Mouse (Mus musculus): ENCODE measurements around the gene Cabp4. TPM values are rescaled to one million over a fixed set of nuclear protein-coding genes. Genes with fewer than 3 reads are reported as not detected.

Gene Cabp4
- 0.28 and 0.41 TPM in 2 replicates for polyA plus RNA-seq (2015; fragmentation: Nextera tagmentation; extraction: Ambion mirVana)

DNA sequence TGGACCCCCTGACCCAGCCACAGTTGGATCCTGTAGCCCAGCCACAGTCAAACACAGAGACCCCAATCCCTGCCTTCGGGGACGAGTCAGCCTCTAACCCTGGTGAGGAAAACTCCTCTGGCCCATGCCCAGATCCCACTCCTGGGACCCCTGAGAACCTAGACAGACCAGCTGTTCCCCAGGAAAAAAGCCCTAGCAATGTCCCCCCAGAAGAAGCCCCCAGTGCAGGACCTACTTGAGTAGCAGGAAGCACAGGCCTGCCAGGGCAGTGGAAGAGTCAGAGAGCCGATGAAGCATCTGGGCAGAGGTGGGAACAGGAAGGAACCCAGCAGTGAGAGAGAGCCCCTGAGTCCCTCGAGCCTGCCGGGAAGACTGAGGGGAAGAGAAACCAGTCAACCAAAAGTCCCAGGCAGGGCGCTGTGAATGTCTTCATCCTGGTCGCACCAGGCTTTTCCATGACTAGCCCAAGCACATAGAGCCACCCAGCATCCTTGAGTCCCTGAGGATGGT, at the start of gene Cabp4:
Gene Cabp4 (minus strand): TSS at position 275 of the 510 bp plus-strand sequence.

DNA sequence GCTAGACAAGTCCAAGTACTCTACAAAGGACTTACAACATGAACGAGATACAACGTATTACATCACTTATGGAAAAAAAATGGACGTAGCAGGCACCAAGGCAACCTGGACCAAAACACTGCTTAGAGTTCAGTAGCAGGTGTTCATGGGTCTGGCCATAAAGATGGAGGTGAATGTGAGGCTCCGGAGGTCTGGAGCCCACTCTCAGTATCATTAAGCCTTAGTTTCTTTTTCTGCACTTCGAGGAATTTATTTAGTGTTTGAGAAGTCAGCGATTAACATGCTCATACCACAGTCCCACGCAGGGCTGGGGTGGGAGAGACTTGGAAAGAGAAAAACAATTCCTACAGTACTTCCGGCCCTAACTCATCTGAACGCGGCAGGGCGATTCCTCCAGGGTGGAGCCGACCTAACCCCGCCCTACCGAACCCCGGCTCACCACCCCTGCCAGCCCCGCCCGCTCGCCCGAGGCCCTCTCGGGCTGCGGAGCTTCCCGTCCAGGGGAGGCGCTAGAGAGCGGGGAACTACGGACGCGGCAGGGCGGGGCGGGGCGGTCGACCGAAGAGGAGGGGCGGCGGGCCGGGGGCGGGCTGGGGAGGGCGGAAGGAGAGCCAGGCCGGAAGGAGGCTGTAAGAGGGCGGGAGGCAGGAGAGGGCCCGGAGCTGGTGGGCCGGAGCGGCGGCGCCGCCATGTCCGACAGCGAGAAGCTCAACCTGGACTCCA, 47.9 kb upstream of the Cabp4 start, which contains the start of gene Ppp1ca:
Gene Ppp1ca (plus strand): TSS at position 538 of the 723 bp plus-strand sequence.

DNA sequence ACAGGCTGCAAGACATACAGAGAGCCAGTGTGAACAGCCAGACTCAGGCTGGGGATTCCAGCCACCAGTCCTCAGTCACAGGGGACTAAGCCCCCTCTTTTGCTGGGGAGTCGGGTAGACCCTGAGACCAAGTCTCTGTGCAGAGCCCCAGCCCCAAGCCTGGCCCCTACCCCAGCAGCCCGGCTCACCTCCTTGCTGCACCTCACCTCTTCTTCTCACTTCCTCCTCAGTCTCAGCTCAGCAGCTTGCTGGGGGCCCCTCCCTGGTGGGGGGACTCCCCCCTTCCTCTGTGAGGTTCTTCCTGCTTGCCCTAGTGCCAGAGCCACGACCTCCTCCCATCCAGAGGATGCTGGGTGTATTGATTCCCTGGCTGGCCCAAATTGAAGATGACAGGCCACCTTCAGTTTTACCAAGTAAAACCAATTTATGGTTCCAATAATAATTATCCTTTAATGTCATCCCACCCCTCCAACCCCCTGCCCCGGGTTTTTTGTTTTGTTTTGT, 47.0 kb upstream of the Cabp4 start, which contains the start of gene Tbc1d10c:
Gene Tbc1d10c (minus strand): TSS at position 454 of the 504 bp plus-strand sequence.

DNA sequence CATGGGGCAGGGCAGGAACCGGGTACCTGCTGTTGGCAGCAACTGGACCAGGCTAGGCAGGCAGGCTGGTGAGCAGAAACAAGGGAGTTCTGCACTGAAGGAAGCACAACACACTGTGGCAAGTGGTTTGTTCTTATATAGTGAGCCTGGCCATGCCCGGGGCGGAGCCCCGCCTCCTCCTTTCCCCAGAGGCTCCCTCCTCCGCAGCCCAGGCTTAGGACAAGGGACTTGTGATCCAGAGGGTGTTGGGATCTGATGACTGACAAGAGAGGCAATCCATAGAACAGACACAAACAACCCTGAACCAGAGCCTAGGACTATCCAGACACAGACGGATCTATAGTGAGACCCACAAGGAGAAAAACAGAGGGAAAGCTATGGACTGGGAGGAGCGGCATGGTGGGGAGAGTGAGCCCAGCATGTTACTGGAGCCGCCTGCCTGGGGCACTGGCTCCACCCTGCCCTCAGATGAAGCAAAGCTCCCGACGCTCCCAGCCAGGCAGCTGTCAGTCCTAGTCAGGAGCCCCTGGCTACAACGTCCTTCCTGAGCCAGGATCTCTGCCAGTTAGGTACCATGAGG, 31.6 kb upstream of the Cabp4 start, which contains the start of gene Carns1:
Gene Carns1 (minus strand): TSS at position 112 of the 580 bp plus-strand sequence.

GRCm38 (mm10) chr19:4162646-4163542, 19.1 kb upstream of the Cabp4 start, which contains the start of gene Rps6kb2:
Rps6kb2 (minus strand) TSS chr19:4163354.

DNA sequence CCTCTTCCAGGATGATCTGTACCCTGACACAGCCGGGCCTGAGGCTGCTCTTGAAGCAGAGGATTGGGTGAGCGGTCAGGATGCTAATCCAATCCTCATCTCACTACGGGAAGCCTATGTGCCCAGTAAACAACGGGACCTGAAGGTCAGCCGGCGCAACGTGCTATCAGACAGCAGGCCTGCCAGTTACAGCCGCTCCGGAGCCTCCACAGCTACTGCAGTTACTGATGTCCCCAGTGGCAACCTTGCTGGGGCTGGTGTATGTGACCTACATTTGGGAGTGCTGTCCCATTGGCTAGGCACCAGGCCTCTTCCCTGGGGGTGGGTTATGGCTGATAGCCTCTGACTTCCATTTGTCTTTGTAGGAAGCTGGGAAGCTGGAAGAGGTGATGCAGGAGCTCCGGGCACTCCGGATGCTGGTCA, 9.4 kb upstream of the Cabp4 start, which contains the start of gene Ptprcap:
Gene Ptprcap (plus strand): TSS at position 373 of the 423 bp plus-strand sequence.

GRCm38 (mm10) chr19:4148491-4148806, 4.6 kb upstream of the Cabp4 start, which contains the start of gene Coro1b:
Coro1b (plus strand) TSS chr19:4148619.

GRCm38 (mm10) chr19:4139446-4139845, 4.4 kb downstream of the Cabp4 start, which contains the start of gene Gpr152:
Gpr152 (plus strand) TSS chr19:4139787.

GRCm38 (mm10) chr19:4125741-4126696, 17.8 kb downstream of the Cabp4 start, which contains the start of gene Aip:
Aip (minus strand) TSS chr19:4125858.

DNA sequence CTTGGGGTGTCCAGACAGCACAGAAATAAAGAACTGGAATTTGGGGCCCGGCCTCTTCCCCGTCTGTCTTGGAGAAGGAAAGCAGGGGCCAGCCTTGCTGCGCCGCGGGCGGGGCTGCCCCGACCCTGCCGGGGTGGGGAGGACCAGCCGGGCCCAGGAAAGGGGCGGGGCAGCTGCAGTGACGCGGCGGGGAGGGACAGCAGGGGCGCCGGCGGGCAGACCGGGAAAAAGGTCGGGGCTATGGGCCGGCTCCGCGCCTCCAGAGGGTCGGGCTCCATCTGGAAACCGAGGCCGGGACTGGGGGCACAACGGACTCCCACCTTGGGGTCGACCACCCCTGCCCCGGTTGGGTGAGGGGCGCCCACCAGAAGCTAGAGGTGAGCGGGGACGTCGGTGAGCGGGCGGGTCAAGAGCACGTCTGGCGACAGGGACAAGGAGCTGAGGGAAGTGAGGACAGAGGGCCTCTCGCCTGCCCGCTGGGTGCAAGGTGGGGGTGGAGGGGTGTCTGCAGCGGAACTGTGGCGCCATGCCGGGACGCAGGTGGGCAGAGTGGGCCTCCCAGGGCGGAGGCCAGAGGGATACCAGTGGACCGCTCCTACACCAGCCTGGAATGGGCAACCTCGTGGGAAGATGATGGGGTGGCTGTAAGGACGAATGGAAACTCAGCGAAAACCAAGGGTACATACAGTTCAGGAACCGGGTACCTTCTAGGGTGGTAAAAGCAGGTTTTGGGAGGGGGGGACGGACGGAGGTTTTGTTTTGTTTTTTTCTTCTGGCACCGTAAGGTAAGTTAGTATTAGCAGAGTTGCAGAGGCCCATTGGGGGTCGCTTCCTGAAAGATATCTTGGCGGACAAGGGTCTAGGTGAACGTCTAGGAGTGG, 43.8 kb downstream of the Cabp4 start, which contains the start of gene Pitpnm1:
Gene Pitpnm1 (plus strand): TSS at position 162 of the 881 bp plus-strand sequence.

GRCm38 (mm10) chr19:4096642-4097440, 47.0 kb downstream of the Cabp4 start, which contains the start of gene Cdk2ap2:
Cdk2ap2 (plus strand) TSS chr19:4097182.

Other genes with a start within 250 kb of the Cabp4 start
- 18.2 and 23.2 TPM in 2 replicates for gene Tcirg1, start 236.9 kb downstream of the Cabp4 start, polyA plus RNA-seq (2015; fragmentation: Nextera tagmentation; extraction: Ambion mirVana)
- gene Ndufs8, start 231.3 kb downstream of the Cabp4 start, polyA plus RNA-seq (2015; fragmentation: Nextera tagmentation; extraction: Ambion mirVana) = 279 and 309 TPM in 2 replicates
- 3.3 and 8.6 TPM in 2 replicates for gene Aldh3b1, start 214.2 kb downstream of the Cabp4 start, polyA plus RNA-seq (2015; fragmentation: Nextera tagmentation; extraction: Ambion mirVana)
- 21.7 and 32.0 TPM in 2 replicates for gene Unc93b1, start 208.8 kb downstream of the Cabp4 start, polyA plus RNA-seq (2015; fragmentation: Nextera tagmentation; extraction: Ambion mirVana)
- 0.29 and 0.30 TPM in 2 replicates for gene Aldh3b3, start 185.4 kb downstream of the Cabp4 start, polyA plus RNA-seq (2015; fragmentation: Nextera tagmentation; extraction: Ambion mirVana)
- gene Aldh3b2, start 171.7 kb downstream of the Cabp4 start, polyA plus RNA-seq (2015; fragmentation: Nextera tagmentation; extraction: Ambion mirVana) = 122 and 144 TPM in 2 replicates
- gene Acy3, start 157.5 kb downstream of the Cabp4 start, polyA plus RNA-seq (2015; fragmentation: Nextera tagmentation; extraction: Ambion mirVana) = 6.1 and 7.0 TPM in 2 replicates
- 0.11 TPM in 1 of 2 replicates, not detected in the other for gene Tbx10, start 151.3 kb downstream of the Cabp4 start, polyA plus RNA-seq (2015; fragmentation: Nextera tagmentation; extraction: Ambion mirVana)
- gene Nudt8, start 143.5 kb downstream of the Cabp4 start, polyA plus RNA-seq (2015; fragmentation: Nextera tagmentation; extraction: Ambion mirVana) = 29.1 and 36.0 TPM in 2 replicates
- gene Gm49405, start 143.4 kb downstream of the Cabp4 start, polyA plus RNA-seq (2015; fragmentation: Nextera tagmentation; extraction: Ambion mirVana) = 0.82 and 1.3 TPM in 2 replicates
- 1.5 and 2.1 TPM in 2 replicates for gene Doc2g, start 140.7 kb downstream of the Cabp4 start, polyA plus RNA-seq (2015; fragmentation: Nextera tagmentation; extraction: Ambion mirVana)
- 170 and 175 TPM in 2 replicates for gene Ndufv1, start 131.2 kb downstream of the Cabp4 start, polyA plus RNA-seq (2015; fragmentation: Nextera tagmentation; extraction: Ambion mirVana)
- gene Gstp1, start 106.0 kb downstream of the Cabp4 start, polyA plus RNA-seq (2015; fragmentation: Nextera tagmentation; extraction: Ambion mirVana) = 432 and 441 TPM in 2 replicates
- 21.6 and 25.1 TPM in 2 replicates for gene Gstp2, start 98.0 kb downstream of the Cabp4 start, polyA plus RNA-seq (2015; fragmentation: Nextera tagmentation; extraction: Ambion mirVana)
- 0.33 and 0.52 TPM in 2 replicates for gene Gstp3, start 84.5 kb downstream of the Cabp4 start, polyA plus RNA-seq (2015; fragmentation: Nextera tagmentation; extraction: Ambion mirVana)
- not detected in 2 replicates for gene Cabp2, start 62.5 kb downstream of the Cabp4 start, polyA plus RNA-seq (2015; fragmentation: Nextera tagmentation; extraction: Ambion mirVana)
- gene Cdk2ap2, start 46.9 kb downstream of the Cabp4 start, polyA plus RNA-seq (2015; fragmentation: Nextera tagmentation; extraction: Ambion mirVana) = 75.9 and 93.8 TPM in 2 replicates
- 10.2 and 13.2 TPM in 2 replicates for gene Pitpnm1, start 44.0 kb downstream of the Cabp4 start, polyA plus RNA-seq (2015; fragmentation: Nextera tagmentation; extraction: Ambion mirVana)
- 76.9 and 77.9 TPM in 2 replicates for gene Aip, start 18.2 kb downstream of the Cabp4 start, polyA plus RNA-seq (2015; fragmentation: Nextera tagmentation; extraction: Ambion mirVana)
- not detected in 2 replicates for gene Gpr152, start 4.2 kb downstream of the Cabp4 start, polyA plus RNA-seq (2015; fragmentation: Nextera tagmentation; extraction: Ambion mirVana)
- 130 and 133 TPM in 2 replicates for gene Coro1b, start 4.6 kb upstream of the Cabp4 start, polyA plus RNA-seq (2015; fragmentation: Nextera tagmentation; extraction: Ambion mirVana)
- 0.54 and 0.65 TPM in 2 replicates for gene Ptprcap, start 9.6 kb upstream of the Cabp4 start, polyA plus RNA-seq (2015; fragmentation: Nextera tagmentation; extraction: Ambion mirVana)
- gene Rps6kb2, start 19.3 kb upstream of the Cabp4 start, polyA plus RNA-seq (2015; fragmentation: Nextera tagmentation; extraction: Ambion mirVana) = 28.6 and 31.4 TPM in 2 replicates
- gene Carns1, start 31.4 kb upstream of the Cabp4 start, polyA plus RNA-seq (2015; fragmentation: Nextera tagmentation; extraction: Ambion mirVana) = 5.8 and 7.8 TPM in 2 replicates
- gene Tbc1d10c, start 47.3 kb upstream of the Cabp4 start, polyA plus RNA-seq (2015; fragmentation: Nextera tagmentation; extraction: Ambion mirVana) = 1.3 and 1.5 TPM in 2 replicates
- 476 and 486 TPM in 2 replicates for gene Ppp1ca, start 48.0 kb upstream of the Cabp4 start, polyA plus RNA-seq (2015; fragmentation: Nextera tagmentation; extraction: Ambion mirVana)
- gene Rad9a, start 57.6 kb upstream of the Cabp4 start, polyA plus RNA-seq (2015; fragmentation: Nextera tagmentation; extraction: Ambion mirVana) = 12.6 and 15.8 TPM in 2 replicates
- 1.8 TPM in 2 replicates for gene Clcf1, start 70.2 kb upstream of the Cabp4 start, polyA plus RNA-seq (2015; fragmentation: Nextera tagmentation; extraction: Ambion mirVana)
- not detected in 2 replicates for gene AC109138.7, start 70.3 kb upstream of the Cabp4 start, polyA plus RNA-seq (2015; fragmentation: Nextera tagmentation; extraction: Ambion mirVana)
- 44.5 and 63.8 TPM in 2 replicates for gene Pold4, start 87.9 kb upstream of the Cabp4 start, polyA plus RNA-seq (2015; fragmentation: Nextera tagmentation; extraction: Ambion mirVana)
- 19.2 and 19.3 TPM in 2 replicates for gene Ssh3, start 125.1 kb upstream of the Cabp4 start, polyA plus RNA-seq (2015; fragmentation: Nextera tagmentation; extraction: Ambion mirVana)
- gene Ankrd13d, start 139.1 kb upstream of the Cabp4 start, polyA plus RNA-seq (2015; fragmentation: Nextera tagmentation; extraction: Ambion mirVana) = 7.9 and 8.3 TPM in 2 replicates
- gene Grk2, start 162.2 kb upstream of the Cabp4 start, polyA plus RNA-seq (2015; fragmentation: Nextera tagmentation; extraction: Ambion mirVana) = 12.7 and 15.0 TPM in 2 replicates

Data from urinary bladder, postnatal 0 days (tissue).